Mouse (Mus musculus) liver, embryonic 11.5 days (tissue): ENCODE measurements around the gene Tbcd. TPM values are rescaled to one million over a fixed set of nuclear protein-coding genes. Genes with fewer than 3 reads are reported as not detected.

Experiments used
- ATAC-seq: fragments of 200-750 bp; cut with Nextera tagmentation; replicated peaks from 2 replicates; pipeline ENCODE4 v1.8.0; 2017; ENCODE audit warnings: moderate number of reproducible peaks, mild to moderate bottlenecking, moderate TSS enrichment, moderate library complexity; ENCODE audit not compliant: low FRiP score
- DNase-seq: peaks from one replicate; pipeline ENCODE4 v3.0.0-alpha.2; 2017; ENCODE audit warnings: low spot score
- H3K27ac ChIP-seq: fragments of 300-500 bp; sonication (generic); 2 replicates; pipeline ENCODE4 v1.5.1; 2014; ENCODE audit warnings: mild to moderate bottlenecking, low read depth, low read length, control low read depth
- H3K27me3 ChIP-seq: fragments of 300-500 bp; sonication (generic); replicated peaks from 2 replicates; pipeline ENCODE4 v1.6.1; 2014; ENCODE audit warnings: low read length, mixed read lengths; ENCODE audit not compliant: control insufficient read depth, insufficient read depth
- H3K36me3 ChIP-seq: fragments of 300-500 bp; sonication (generic); 2 replicates; pipeline ENCODE4 v1.6.1; 2014; ENCODE audit warnings: mild to moderate bottlenecking, low read length, moderate library complexity, mixed read lengths; ENCODE audit not compliant: control insufficient read depth, insufficient read depth
- H3K4me1 ChIP-seq: fragments of 300-500 bp; sonication (generic); replicated peaks from 2 replicates; pipeline ENCODE4 v1.6.1; 2014; ENCODE audit warnings: low read length, mixed read lengths; ENCODE audit not compliant: control insufficient read depth, insufficient read depth
- H3K4me2 ChIP-seq: fragments of 300-500 bp; sonication (generic); 2 replicates; pipeline ENCODE4 v1.6.1; 2014; ENCODE audit warnings: mild to moderate bottlenecking, control low read depth, moderate library complexity
- H3K4me3 ChIP-seq: fragments of 300-500 bp; sonication (generic); 2 replicates; pipeline ENCODE4 v1.5.1; 2014; ENCODE audit warnings: low read depth, low read length, control low read depth
- H3K9ac ChIP-seq: fragments of 300-500 bp; sonication (generic); 2 replicates; pipeline ENCODE4 v1.6.1; 2014; ENCODE audit warnings: low read depth, low read length, control low read depth
- H3K9me3 ChIP-seq: fragments of 300-500 bp; sonication (generic); 2 replicates; pipeline ENCODE4 v1.6.1; 2016; ENCODE audit warnings: low read length, inconsistent platforms, mixed read lengths; ENCODE audit not compliant: control insufficient read depth
- WGBS: fragments of 180-500 bp; shearing (Covaris S2); extraction: QIAGEN DNeasy Blood & Tissue Kit; methylation state at CpG from one replicate; pipeline ENCODE4 v1.1.7; 2014; 5-methylcytosine and 5-hydroxymethylcytosine counted together
- polyA plus RNA-seq: library from polyadenylated mRNA; unstranded; fragments of >200 nt; fragmentation: Nextera tagmentation; extraction: Ambion mirVana; gene quantifications from 2 replicates; pipeline ENCODE4 v1.2.1, GENCODE M21; 2014

Tbcd gene
- polyA plus RNA-seq, 1 experiment from 2014 or later = 35.9 TPM

DNA sequence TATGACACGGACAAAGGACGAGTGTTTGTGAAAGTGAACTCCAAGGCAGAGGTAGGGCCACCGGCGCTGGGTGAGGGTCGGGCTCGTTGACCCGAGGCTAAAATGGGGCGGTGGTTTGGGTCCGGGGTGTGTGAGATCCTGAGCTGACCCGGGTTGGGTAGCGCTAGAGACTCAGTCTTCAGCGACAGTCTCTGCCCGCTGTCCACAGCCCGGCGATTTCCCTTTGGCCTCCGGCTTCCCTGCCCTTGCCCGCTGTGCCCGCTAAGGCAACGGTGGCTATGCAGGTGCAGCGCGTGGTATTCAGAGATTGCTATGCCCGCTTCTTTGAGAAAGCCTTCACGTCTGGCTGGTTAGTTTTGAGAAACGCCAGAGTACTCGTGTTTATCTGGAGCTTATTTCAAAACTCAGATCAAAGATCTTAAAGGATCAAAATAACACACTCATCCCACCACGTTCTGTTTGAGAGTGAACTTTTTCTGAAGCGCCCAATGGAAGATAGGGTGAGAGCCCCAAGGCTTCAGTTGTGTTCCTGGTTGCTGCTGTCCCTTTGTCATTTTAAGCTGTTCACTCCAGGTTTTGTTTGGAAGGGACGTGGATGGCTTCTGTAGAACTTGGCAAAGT is 30.1 kb upstream of the Tbcd start:
- peak overlapping the region; percentile 82 for H3K9ac ChIP-seq
- peak overlapping the region; percentile 91 for H3K4me2 ChIP-seq
- peak overlapping the region; percentile 43; the same call in 1 of the 2 replicates for H3K27ac ChIP-seq
- no peaks in the 10 kb centered on the region for H3K9me3 ChIP-seq
- ATAC-seq (peak; percentile 63), DNase-seq (no peak)
- H3K27me3 ChIP-seq = no peaks in the 10 kb centered on the region
- under 1% methylated on average over 28 of the region's 28 CpGs for WGBS
- H3K4me3 ChIP-seq = peak overlapping the region; percentile 85
- no peaks in the 10 kb centered on the region for H3K36me3 ChIP-seq
- H3K4me1 ChIP-seq = peaks cover 12% of the 10 kb centered on the region

DNA sequence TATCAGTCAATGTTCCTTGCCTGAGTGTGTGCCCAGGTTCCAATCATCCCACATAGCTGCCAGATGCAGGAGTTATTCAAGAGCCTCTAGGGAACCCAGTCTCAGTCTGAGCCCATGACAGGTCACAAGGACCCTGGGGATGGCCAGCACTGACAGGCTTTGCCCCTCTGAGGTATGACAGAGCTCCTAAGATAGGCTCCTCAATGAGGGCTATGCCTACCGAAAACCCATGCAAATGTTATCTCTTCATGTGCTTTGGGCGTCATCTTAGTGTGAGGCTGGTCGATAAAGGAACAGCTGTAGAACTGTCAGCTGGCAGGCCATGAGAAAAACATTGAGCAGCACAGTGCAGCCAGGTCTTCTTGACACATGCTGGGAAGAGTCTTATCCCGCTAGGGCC is 18.4 kb upstream of the Tbcd start:
- Histone ChIP-seq H3K27ac (peak overlapping the region; percentile 87), H3K4me3 (no peak overlapping the region), H3K4me1 (peaks cover 23% of the 10 kb centered on the region), H3K9me3 (no peaks in the 10 kb centered on the region), H3K4me2 (peak overlapping the region; percentile 69), H3K36me3 (peaks cover 6% of the 10 kb centered on the region; the same call in 1 of the 2 replicates), H3K27me3 (no peaks in the 10 kb centered on the region), H3K9ac (0 out of 2 replicates have a peak overlapping the region, but pooled peaks have one; percentile 30)
- WGBS = 47% methylated on average over 4 of the region's 4 CpGs
- no peak for DNase-seq
- ATAC-seq = peak; percentile 87

DNA sequence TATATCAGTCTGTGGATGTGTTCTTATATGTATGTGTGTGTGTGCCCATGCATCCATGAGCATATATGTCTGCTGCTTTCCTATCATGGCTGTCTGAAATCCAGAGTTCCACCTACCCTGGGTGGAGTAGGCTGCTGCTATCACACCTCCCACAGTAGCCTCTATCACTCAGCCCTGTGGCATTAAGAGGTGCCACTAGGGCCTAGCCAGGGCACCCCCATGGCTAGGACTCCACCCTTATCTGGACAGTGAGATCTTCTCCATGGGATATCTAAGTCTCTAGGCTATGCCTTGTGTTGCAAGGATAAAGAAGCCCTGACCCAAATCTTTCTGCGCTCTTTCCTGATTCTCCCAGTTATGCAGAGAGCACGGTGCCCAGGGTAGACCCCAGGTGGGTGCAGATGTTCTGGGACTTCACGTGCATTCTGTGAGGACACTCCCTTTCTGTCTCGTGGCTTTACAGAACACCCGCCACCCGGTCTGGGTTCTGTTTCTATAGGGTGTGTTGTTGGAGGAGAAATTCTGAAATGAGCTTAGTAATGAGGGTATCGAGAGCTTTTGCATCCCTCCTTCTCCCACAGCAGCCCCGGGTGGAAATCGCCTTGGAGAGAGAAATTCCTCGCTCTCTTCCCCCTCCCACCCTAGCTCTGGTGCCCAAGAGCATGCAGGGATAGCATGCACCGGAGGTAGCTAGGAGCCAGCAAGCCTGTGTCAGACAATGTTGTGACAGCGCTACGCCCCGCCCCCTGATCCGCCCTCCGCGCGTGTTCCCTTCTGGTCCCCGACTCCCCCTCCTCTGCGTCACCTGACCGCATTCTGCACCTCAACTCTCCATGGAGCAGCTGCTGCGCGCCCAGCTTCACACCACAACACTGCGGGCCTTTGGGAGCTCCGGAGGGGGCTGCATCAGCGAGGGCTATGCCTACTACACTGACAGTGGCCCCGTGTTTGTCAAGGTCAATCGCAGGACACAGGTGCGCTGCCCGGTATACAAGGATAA is 17.3 kb upstream of the Tbcd start, which contains the start of gene Fn3k:
Fn3k (plus strand) TSS at position 758 of the 1,000 bp plus-strand sequence.
- DNase-seq = peak; percentile 73
- Histone ChIP-seq H3K9ac (peak within 1 kb of the TSS; percentile 52; the same call in 1 of the 2 replicates), H3K4me3 (peak within 1 kb of the TSS; percentile 44), H3K9me3 (no peaks in the 10 kb centered on the region), H3K27me3 (no peaks in the 10 kb centered on the region), H3K36me3 (peaks cover 3% of the 10 kb centered on the region; the same call in 1 of the 2 replicates), H3K4me1 (peaks cover 23% of the 10 kb centered on the region), H3K27ac (peak within 1 kb of the TSS; percentile 87), H3K4me2 (peak within 1 kb of the TSS; percentile 69)
- ATAC-seq = peak; percentile 92
- 7% methylated on average over 30 of the region's 30 CpGs for WGBS

DNA sequence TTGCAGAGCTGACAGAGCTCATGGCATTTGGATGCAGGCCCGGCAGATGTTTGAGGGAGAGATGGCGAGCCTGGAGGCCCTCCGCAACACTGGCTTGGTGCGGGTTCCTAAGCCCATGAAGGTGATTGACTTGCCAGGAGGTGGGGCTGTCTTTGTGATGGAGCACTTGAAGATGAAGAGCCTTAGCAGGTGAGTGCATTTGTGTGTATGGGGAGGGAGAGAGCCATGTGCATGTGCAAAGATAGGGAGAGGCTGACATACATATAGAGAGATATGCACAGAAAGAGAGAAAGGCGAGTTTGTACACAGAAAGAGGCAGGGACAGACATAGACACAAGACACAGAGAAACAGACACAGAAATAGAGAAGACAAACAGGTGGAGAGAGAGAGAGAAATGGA is 14.5 kb upstream of the Tbcd start:
- Histone ChIP-seq H3K27ac (0 out of 2 replicates have a peak overlapping the region, but pooled peaks have one; percentile 3), H3K36me3 (no peaks in the 10 kb centered on the region), H3K27me3 (no peaks in the 10 kb centered on the region), H3K4me1 (peaks cover 23% of the 10 kb centered on the region), H3K4me3 (no peak overlapping the region), H3K4me2 (peak overlapping the region; percentile 18), H3K9ac (no peak overlapping the region), H3K9me3 (no peaks in the 10 kb centered on the region)
- 69% methylated on average over 5 of the region's 5 CpGs for WGBS
- ATAC-seq (peak; percentile 13; the same call in 1 of the 2 replicates), DNase-seq (no peak)

DNA sequence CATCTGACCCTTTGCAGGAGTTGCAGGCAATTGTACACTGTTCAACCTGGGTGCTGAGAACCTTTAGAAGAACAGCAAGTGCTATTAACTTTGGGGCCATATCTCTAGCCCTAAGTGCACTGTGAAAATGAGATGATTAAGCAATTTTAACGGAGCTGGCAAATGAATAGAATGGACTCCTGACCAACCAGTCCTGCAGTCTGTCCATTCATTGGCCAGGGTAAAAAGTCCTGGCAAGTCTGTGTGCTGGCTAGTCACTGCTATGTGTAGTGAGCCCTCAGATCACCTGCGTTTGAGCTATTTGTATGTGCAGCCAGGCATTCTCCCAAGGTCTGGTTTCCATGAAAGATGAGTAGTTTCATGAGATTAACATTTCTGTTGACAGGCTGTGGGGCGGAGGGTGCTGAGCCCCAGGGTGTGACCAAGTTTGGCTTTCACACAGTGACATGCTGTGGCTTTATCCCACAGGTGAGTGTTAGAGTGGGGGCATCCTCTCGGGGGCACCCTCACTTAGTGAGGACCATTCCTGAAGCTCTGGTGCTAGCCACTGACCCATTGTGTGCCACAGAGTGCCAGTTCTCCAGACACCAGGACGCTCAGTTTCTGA is 12.0 kb upstream of the Tbcd start:
- no peaks in the 10 kb centered on the region for H3K9me3 ChIP-seq
- no peak overlapping the region for H3K9ac ChIP-seq
- no peaks in the 10 kb centered on the region; the same call in 1 of the 2 replicates for H3K4me1 ChIP-seq
- 68% methylated on average over 5 of the region's 5 CpGs for WGBS
- ATAC-seq (no peak), DNase-seq (no peak)
- no peaks in the 10 kb centered on the region for H3K36me3 ChIP-seq
- H3K4me3 ChIP-seq = no peak overlapping the region
- H3K27ac ChIP-seq = no peak overlapping the region; the same call in 1 of the 2 replicates
- H3K27me3 ChIP-seq = no peaks in the 10 kb centered on the region
- no peak overlapping the region for H3K4me2 ChIP-seq

DNA sequence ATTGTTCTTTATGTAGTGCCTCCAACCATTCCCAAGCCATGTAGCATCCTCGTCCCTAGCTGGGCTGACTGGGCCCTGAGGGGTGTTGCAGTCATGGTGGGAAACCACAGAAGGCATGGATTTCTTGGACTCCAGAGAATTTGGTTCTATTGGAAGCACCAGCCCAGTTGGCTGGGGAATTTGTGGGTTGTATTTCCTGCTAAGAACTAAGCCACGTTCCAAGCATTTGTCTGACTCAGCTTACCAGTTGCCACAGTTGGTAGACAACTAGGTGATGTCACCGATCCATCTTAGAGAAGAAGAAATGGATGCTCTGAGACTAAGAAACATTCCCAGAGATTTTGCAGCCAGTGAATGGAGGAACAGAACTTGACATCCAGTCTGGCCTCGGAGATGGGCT is 10.1 kb upstream of the Tbcd start:
- Histone ChIP-seq H3K9ac (no peak overlapping the region), H3K4me3 (no peak overlapping the region), H3K9me3 (no peaks in the 10 kb centered on the region), H3K4me1 (no peaks in the 10 kb centered on the region), H3K36me3 (no peaks in the 10 kb centered on the region), H3K27ac (no peak overlapping the region), H3K4me2 (no peak overlapping the region), H3K27me3 (no peaks in the 10 kb centered on the region)
- no peak for ATAC-seq
- WGBS = 76% methylated on average over 4 of the region's 4 CpGs
- DNase-seq = no peak

DNA sequence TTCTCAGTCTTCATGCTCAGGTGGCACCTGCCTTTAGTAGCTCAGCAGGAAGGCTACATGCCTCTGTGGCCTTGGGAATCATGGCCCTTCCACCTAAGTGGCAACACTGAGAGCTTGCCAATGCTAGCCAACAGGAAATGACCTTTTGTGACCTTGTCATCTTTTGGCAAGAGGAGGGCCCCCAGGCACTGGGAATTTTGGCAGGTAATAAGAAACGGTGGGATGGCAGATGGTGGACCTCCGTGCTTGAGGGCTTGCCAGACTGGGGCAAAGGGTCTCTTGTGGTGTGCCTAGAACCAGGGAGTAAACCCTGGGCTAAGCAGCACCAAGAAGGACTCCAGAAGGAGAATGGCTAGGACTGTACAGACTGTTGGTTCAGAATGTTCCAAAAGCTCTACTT is 9.7 kb upstream of the Tbcd start:
- DNase-seq (no peak), ATAC-seq (no peak)
- no peaks in the 10 kb centered on the region for H3K36me3 ChIP-seq

DNA sequence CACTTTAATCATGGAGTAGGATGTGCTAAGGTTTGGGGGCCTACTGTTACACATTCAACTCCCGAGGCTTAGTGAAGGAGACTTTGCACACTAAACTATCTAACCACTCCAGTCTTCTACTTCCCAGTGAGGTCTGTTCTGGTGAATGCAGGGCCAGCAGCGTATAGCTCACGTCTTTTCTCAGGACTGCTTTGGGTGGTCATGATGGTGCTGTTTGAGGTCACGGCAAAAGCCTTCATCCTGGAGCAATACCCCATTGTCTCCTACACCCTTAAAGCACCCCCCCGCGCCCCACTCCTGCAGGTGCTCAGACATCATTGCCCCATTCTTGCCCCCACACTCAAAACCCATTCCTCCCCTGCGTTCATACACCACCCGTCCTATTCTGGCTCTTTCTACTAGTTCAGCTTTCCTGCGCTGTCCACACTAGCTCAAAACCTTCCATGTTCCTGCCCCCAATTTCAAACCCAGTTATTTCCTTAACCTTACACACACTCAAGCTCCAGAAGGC is 478 bp upstream of the Tbcd start:
- ATAC-seq (0 out of 2 replicates have a peak, but pooled peaks have one; percentile 3), DNase-seq (no peak)
- Histone ChIP-seq H3K27me3 (no peaks in the 10 kb centered on the region), H3K4me3 (peak overlapping the region; percentile 64), H3K36me3 (no peaks in the 10 kb centered on the region), H3K9ac (peak overlapping the region; percentile 27; the same call in 1 of the 2 replicates), H3K4me1 (peaks cover 13% of the 10 kb centered on the region), H3K9me3 (no peaks in the 10 kb centered on the region), H3K4me2 (peak overlapping the region; percentile 64), H3K27ac (no peak overlapping the region)
- WGBS = 22% methylated on average over 9 of the region's 9 CpGs

More for the DNA sequence above, 9.7 kb upstream of the Tbcd start:
- H3K9me3 ChIP-seq = no peaks in the 10 kb centered on the region
- H3K4me2 ChIP-seq = no peak overlapping the region
- no peaks in the 10 kb centered on the region for H3K4me1 ChIP-seq
- no peaks in the 10 kb centered on the region for H3K27me3 ChIP-seq
- H3K9ac ChIP-seq = no peak overlapping the region
- 76% methylated on average over 2 of the region's 2 CpGs for WGBS
- H3K4me3 ChIP-seq = no peak overlapping the region
- H3K27ac ChIP-seq = no peak overlapping the region
